Mouse (Mus musculus): Measurements from ENCODE around the gene Serpinb1a. TPM values are rescaled to one million over a fixed set of nuclear protein-coding genes. Genes with fewer than 3 reads are reported as not detected.

The Serpinb1a gene
- total and polyA plus RNA-seq, 2 experiments from 2014 or later, result 1.8 to 13.8 TPM

- Histone ChIP-seq H3K27me3 (ENCODE audit: control insufficient read depth, insufficient read depth, low read length) (no peaks in the 10 kb centered on the region), H3K4me2 (ENCODE audit: low read depth, low read length) (no peak overlapping the region), H3K27ac (ENCODE audit: low read depth) (no peak overlapping the region), H3K36me3 (replicated peaks; ENCODE audit: control insufficient read depth, insufficient read depth, low read length) (peaks cover 75% of the 10 kb centered on the region), H3K4me3 (ENCODE audit: low read depth, low read length) (no peak overlapping the region), H3K9ac (replicated peaks; ENCODE audit: low read depth, low read length) (no peak overlapping the region), H3K4me1 (ENCODE audit: control insufficient read depth, insufficient read depth) (no peaks in the 10 kb centered on the region), H3K9me3 (replicated peaks; ENCODE audit: control insufficient read depth, low read length) (no peaks in the 10 kb centered on the region)
- TF ChIP-seq EP300 (IDR thresholded peaks at IDR 0.05; ENCODE audit: low read depth) (no peak), CTCF (IDR thresholded peaks at IDR 0.05; ENCODE audit: low read depth) (no peak)
- no peak for ATAC-seq (ENCODE audit: insufficient read depth, low read depth)
- no peak for DNase-seq (ENCODE audit: low spot score)
- 90% methylated on average over 5 of the region's 5 CpGs for WGBS
These were observed 31.1 kb downstream of the Serpinb1a start for GRCm38 (mm10) chr13:32819926-32820325.

DNA sequence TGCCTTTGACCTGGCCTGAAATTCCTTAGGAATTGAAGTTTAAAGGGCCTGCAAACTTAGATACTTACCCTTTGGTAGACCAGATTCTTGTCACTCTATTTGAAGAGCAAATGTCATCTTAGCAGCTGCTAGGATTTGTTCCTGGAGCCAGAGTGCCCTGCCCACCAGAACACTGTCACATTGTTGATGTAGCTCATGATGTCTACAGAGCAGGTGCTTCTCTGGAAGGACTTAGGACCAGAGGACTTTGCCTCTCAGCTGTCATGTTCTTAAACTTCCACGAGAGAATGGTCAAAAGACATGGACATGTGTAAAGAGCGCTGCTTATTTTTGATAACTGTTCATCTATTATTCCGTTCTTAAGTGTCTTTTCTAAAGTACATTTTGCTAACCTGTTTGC is 31.7 kb downstream of the Serpinb1a start:
- WGBS, result 95% methylated on average over 3 of the region's 3 CpGs
- H3K4me2 ChIP-seq (ENCODE audit: low read depth, low read length), result no peak overlapping the region
- ATAC-seq (ENCODE audit: insufficient read depth, low read depth) (no peak), DNase-seq (ENCODE audit: low spot score) (no peak)
- H3K27ac ChIP-seq (ENCODE audit: low read depth), result no peak overlapping the region
- no peaks in the 10 kb centered on the region for H3K27me3 ChIP-seq (ENCODE audit: control insufficient read depth, insufficient read depth, low read length)
- H3K4me1 ChIP-seq (ENCODE audit: control insufficient read depth, insufficient read depth), result no peaks in the 10 kb centered on the region
- H3K4me3 ChIP-seq (ENCODE audit: low read depth, low read length), result no peak overlapping the region
- TF ChIP-seq CTCF (IDR thresholded peaks at IDR 0.05; ENCODE audit: low read depth) (no peak), EP300 (IDR thresholded peaks at IDR 0.05; ENCODE audit: low read depth) (no peak)
- H3K9ac ChIP-seq (replicated peaks; ENCODE audit: low read depth, low read length), result no peak overlapping the region
- no peaks in the 10 kb centered on the region for H3K9me3 ChIP-seq (replicated peaks; ENCODE audit: control insufficient read depth, low read length)
- H3K36me3 ChIP-seq (replicated peaks; ENCODE audit: control insufficient read depth, insufficient read depth, low read length), result peaks cover 81% of the 10 kb centered on the region

DNA sequence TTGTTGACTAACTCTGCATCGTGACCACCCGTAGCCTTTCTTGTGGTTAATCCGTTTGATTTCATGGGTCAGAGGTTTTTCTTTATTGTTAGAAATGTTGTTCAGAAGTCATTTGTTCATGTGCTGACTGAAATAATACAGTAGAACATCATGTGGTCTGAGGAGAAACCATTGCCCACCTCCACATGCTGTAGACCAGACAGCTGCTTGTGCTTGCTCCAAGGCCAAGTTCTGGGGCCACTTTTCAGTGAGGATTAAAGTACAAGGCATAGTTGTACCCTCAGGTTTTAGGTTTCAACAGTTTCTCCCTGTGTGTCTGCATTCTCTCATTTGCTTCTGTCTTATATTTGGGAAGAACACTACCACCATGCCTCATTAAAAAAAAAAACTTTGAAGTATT is 43.4 kb downstream of the Serpinb1a start:
- Histone ChIP-seq H3K27me3 (ENCODE audit: control insufficient read depth, insufficient read depth, low read length) (no peaks in the 10 kb centered on the region), H3K4me1 (ENCODE audit: control insufficient read depth, insufficient read depth) (peaks cover 30% of the 10 kb centered on the region), H3K4me3 (ENCODE audit: low read depth, low read length) (no peak overlapping the region), H3K36me3 (replicated peaks; ENCODE audit: control insufficient read depth, insufficient read depth, low read length) (peaks cover 45% of the 10 kb centered on the region), H3K9ac (replicated peaks; ENCODE audit: low read depth, low read length) (no peak overlapping the region), H3K9me3 (replicated peaks; ENCODE audit: control insufficient read depth, low read length) (no peaks in the 10 kb centered on the region), H3K4me2 (ENCODE audit: low read depth, low read length) (no peak overlapping the region), H3K27ac (ENCODE audit: low read depth) (no peak overlapping the region)
- ATAC-seq (ENCODE audit: insufficient read depth, low read depth) (no peak), DNase-seq (ENCODE audit: low spot score) (no peak)
- no peak for TF ChIP-seq EP300 (IDR thresholded peaks at IDR 0.05; ENCODE audit: low read depth)
- TF ChIP-seq CTCF (IDR thresholded peaks at IDR 0.05; ENCODE audit: low read depth), result no peak
- WGBS, result 87% methylated on average over 3 of the region's 3 CpGs

- H3K4me1 ChIP-seq (ENCODE audit: control insufficient read depth, insufficient read depth), result peaks cover 27% of the 10 kb centered on the region
- 0 out of 2 replicates have a peak overlapping the region, but pooled peaks have one; percentile 20 for H3K27ac ChIP-seq (ENCODE audit: low read depth)
- TF ChIP-seq EP300 (IDR thresholded peaks at IDR 0.05; ENCODE audit: low read depth) (no peak), CTCF (IDR thresholded peaks at IDR 0.05; ENCODE audit: low read depth) (no peak)
- no peaks in the 10 kb centered on the region for H3K9me3 ChIP-seq (replicated peaks; ENCODE audit: control insufficient read depth, low read length)
- H3K27me3 ChIP-seq (ENCODE audit: control insufficient read depth, insufficient read depth, low read length), result no peaks in the 10 kb centered on the region
- no peak overlapping the region for H3K9ac ChIP-seq (replicated peaks; ENCODE audit: low read depth, low read length)
- DNase-seq (ENCODE audit: low spot score), result peak; percentile 23
- no peak overlapping the region for H3K4me3 ChIP-seq (ENCODE audit: low read depth, low read length)
- ATAC-seq (ENCODE audit: insufficient read depth, low read depth), result no peak
- 50% methylated on average over 7 of the region's 7 CpGs for WGBS
- H3K36me3 ChIP-seq (replicated peaks; ENCODE audit: control insufficient read depth, insufficient read depth, low read length), result peaks cover 44% of the 10 kb centered on the region
- H3K4me2 ChIP-seq (ENCODE audit: low read depth, low read length), result no peak overlapping the region
These were observed 44.2 kb downstream of the Serpinb1a start for GRCm38 (mm10) chr13:32806820-32807219.

DNA sequence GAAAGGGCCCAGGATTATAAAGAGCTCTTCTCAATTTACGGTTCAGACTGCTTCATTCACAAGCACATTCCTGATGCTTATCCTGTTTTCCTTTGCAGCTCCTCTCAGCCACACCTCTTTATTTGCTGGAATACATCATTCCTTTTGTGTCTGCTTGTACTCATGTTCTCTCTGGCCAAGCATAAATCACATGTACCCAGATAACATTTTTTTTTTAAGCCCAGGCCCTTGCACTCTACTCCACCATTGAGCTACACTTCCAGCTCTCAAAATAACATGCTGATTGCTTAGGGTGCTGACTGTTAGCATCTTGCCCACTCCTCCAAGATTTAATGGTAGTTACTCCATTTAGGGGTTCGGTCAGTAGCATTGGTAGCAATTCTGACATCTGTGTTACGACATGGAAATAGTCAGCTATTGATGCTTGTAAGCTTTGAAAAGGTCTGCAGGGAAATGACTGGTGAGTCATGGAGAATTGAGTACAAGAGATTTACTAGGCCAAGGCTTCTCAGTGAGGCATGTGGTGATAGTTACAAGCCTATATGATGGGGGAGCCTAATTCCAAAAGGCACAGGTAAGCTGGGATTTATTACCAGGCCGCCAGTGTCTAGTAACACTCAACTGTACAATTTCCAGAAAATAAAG is 47.2 kb downstream of the Serpinb1a start:
- H3K36me3 ChIP-seq (replicated peaks; ENCODE audit: control insufficient read depth, insufficient read depth, low read length), result peaks cover 25% of the 10 kb centered on the region
- 55% methylated on average over 4 of the region's 4 CpGs for WGBS
- TF ChIP-seq CTCF (IDR thresholded peaks at IDR 0.05; ENCODE audit: low read depth), result no peak
- no peak for TF ChIP-seq EP300 (IDR thresholded peaks at IDR 0.05; ENCODE audit: low read depth)
- ATAC-seq (ENCODE audit: insufficient read depth, low read depth) (peak; percentile 8; the same call in 1 of the 2 replicates), DNase-seq (ENCODE audit: low spot score) (peak; percentile 66)
- H3K9ac ChIP-seq (replicated peaks; ENCODE audit: low read depth, low read length), result peak overlapping the region; percentile 88
- peak overlapping the region; percentile 79 for H3K4me2 ChIP-seq (ENCODE audit: low read depth, low read length)
- H3K4me3 ChIP-seq (ENCODE audit: low read depth, low read length), result peak overlapping the region; percentile 87
- no peaks in the 10 kb centered on the region for H3K9me3 ChIP-seq (replicated peaks; ENCODE audit: control insufficient read depth, low read length)
- H3K4me1 ChIP-seq (ENCODE audit: control insufficient read depth, insufficient read depth), result peaks cover 32% of the 10 kb centered on the region
- peak overlapping the region; percentile 88 for H3K27ac ChIP-seq (ENCODE audit: low read depth)
- no peaks in the 10 kb centered on the region for H3K27me3 ChIP-seq (ENCODE audit: control insufficient read depth, insufficient read depth, low read length)

All from heart, postnatal 0 days (tissue).